Mouse (Mus musculus) cerebellum, adult 8-10 months (tissue): ENCODE data around the gene Evx2.

Experiments used
- DNase-seq: peaks from one replicate; pipeline ENCODE4 v3.0.0; 2022

The Evx2 gene

GRCm38 (mm10) chr2:74659507-74660005, at the start of gene Evx2:
Gene Evx2, minus strand, starts transcription at chr2:74659557.
- no peak for DNase-seq

- no peak for DNase-seq
Measured at GRCm38 (mm10) chr2:74708676-74709075, 49.3 kb upstream of the Evx2 start.

GRCm38 (mm10) chr2:74707599-74707998, 48.2 kb upstream of the Evx2 start:
- DNase-seq = no peak

GRCm38 (mm10) chr2:74706393-74706960, 47.1 kb upstream of the Evx2 start:
- no peak for DNase-seq

GRCm38 (mm10) chr2:74705467-74706089, 46.2 kb upstream of the Evx2 start:
- no peak for DNase-seq

- no peak for DNase-seq
Measured at GRCm38 (mm10) chr2:74704999-74705466, 45.7 kb upstream of the Evx2 start.

GRCm38 (mm10) chr2:74704393-74704998, 45.1 kb upstream of the Evx2 start, which contains the start of gene Hoxd8:
Gene Hoxd8, plus strand, starts transcription at chr2:74704615.
- DNase-seq = no peak

- DNase-seq = no peak
Measured at GRCm38 (mm10) chr2:74703720-74704392, 44.5 kb upstream of the Evx2 start.

- no peak for DNase-seq
Measured at GRCm38 (mm10) chr2:74703317-74703716, 44.0 kb upstream of the Evx2 start.

GRCm38 (mm10) chr2:74702820-74703219, 43.5 kb upstream of the Evx2 start:
- no peak for DNase-seq

- DNase-seq = peak; percentile 56
Measured at GRCm38 (mm10) chr2:74701949-74702819, 42.8 kb upstream of the Evx2 start.

GRCm38 (mm10) chr2:74700546-74701112, 41.3 kb upstream of the Evx2 start:
- no peak for DNase-seq

GRCm38 (mm10) chr2:74699664-74700545, 40.5 kb upstream of the Evx2 start:
- DNase-seq = no peak

GRCm38 (mm10) chr2:74699053-74699430, 39.7 kb upstream of the Evx2 start:
- no peak for DNase-seq

- no peak for DNase-seq
Measured at GRCm38 (mm10) chr2:74698201-74699052, 39.1 kb upstream of the Evx2 start.

- no peak for DNase-seq
Measured at GRCm38 (mm10) chr2:74697567-74698121, 38.3 kb upstream of the Evx2 start, which contains the start of gene Hoxd9. Gene Hoxd9, plus strand, starts transcription at chr2:74697727.

GRCm38 (mm10) chr2:74696442-74697335, 37.3 kb upstream of the Evx2 start:
- DNase-seq = no peak

- no peak for DNase-seq
Measured at GRCm38 (mm10) chr2:74695813-74696430, 36.6 kb upstream of the Evx2 start.
